Mouse (Mus musculus): ENCODE measurements around the gene Iltifb. TPM values are rescaled to one million over a fixed set of nuclear protein-coding genes. Genes with fewer than 3 reads are reported as not detected.
"Not testable (repeated sequence)": the region's sequence is repeated elsewhere in the genome, so short reads cannot be mapped to it uniquely, and the experiment has no call there.

The Iltifb gene
- total and polyA plus RNA-seq, 3 experiments = not detected

DNA sequence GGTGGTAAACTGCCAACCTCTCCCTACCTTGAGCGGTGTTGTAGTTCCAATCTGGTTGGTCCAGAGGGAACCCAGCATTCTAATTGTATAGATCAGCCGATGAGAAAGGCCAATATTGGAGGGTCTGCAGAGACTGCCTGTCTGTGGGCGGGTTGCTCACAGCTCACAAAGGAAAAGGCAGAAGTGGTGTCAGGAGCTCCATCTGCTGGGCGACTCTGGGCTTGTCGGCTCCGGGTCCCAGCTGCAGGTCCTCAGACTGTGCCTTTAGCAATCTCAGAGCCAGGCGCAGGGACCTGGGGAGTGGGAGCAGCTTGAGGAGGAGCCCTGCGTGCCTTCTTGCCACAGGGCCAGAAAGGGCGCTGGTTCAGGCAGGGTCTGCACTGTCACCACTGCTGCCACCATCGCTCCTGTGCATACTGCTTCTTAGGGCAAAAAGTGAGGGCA lies 44.0 kb downstream of the Iltifb start:
- in situ Hi-C loops (cut with MboI; ENCODE audit: low pct_ligation_motif_present, low pct_unique_long_range_greater_than_20kb, low sequenced_read_pairs) = no loop called here
- Histone ChIP-seq H3K9me3 (replicated peaks; ENCODE audit: low read length) (no peaks in the 10 kb centered on the region), H3K4me2 (ENCODE audit: insufficient read depth, low read depth, poor library complexity, severe bottlenecking) (no peak overlapping the region), H3K27me3 (replicated peaks) (no peaks in the 10 kb centered on the region), H3K79me2 (replicated peaks; ENCODE audit: control insufficient read depth, extremely low read depth, insufficient read depth, poor library complexity, severe bottlenecking) (no peaks in the 10 kb centered on the region), H3K4me3 (replicated peaks in 1 of 3; ENCODE audit: low read depth in 2 of 3, low read length in 2 of 3, poor library complexity in 1 of 3) (no peak overlapping the region), H3K4me1 (ENCODE audit: control insufficient read depth in 1 of 2, insufficient read depth in 2 of 2) (no peaks in the 10 kb centered on the region), H3K27ac (ENCODE audit: insufficient read depth, low read depth) (no peak overlapping the region), H3K9ac (ENCODE audit: insufficient read depth, low read depth) (no peak overlapping the region), H3K36me3 (replicated peaks in 1 of 2; ENCODE audit: control insufficient read depth in 1 of 2, insufficient read depth in 1 of 2, low read length in 1 of 2) (no peaks in the 10 kb centered on the region)
- DNase-seq (ENCODE audit: extremely low read depth) = peak; percentile 27
- dilution Hi-C loops (cut with MboI; ENCODE audit: extremely low pct_ligation_motif_present, extremely low pct_unique_long_range_greater_than_20kb, low sequenced_read_pairs) = no loop called here
- peak; percentile 46 for TF ChIP-seq RAD21 (IDR thresholded peaks at IDR 0.05; ENCODE audit: low read depth, low read length)
- peak; percentile 69 for TF ChIP-seq SMC3 (IDR thresholded peaks at IDR 0.05; ENCODE audit: low read depth, low read length)
- no peak for TF ChIP-seq USF2 (conservative IDR thresholded peaks at IDR 0.05; ENCODE audit: low read depth, low read length)
- TF ChIP-seq CTCF (conservative IDR thresholded peaks at IDR 0.05 in 1 of 2, IDR thresholded peaks at IDR 0.05 in 1 of 2; ENCODE audit: low read depth in 2 of 2, low read length in 2 of 2) = peak in 1 of 2 experiments; percentile 66; a peak in 2 of 4 replicates

DNA sequence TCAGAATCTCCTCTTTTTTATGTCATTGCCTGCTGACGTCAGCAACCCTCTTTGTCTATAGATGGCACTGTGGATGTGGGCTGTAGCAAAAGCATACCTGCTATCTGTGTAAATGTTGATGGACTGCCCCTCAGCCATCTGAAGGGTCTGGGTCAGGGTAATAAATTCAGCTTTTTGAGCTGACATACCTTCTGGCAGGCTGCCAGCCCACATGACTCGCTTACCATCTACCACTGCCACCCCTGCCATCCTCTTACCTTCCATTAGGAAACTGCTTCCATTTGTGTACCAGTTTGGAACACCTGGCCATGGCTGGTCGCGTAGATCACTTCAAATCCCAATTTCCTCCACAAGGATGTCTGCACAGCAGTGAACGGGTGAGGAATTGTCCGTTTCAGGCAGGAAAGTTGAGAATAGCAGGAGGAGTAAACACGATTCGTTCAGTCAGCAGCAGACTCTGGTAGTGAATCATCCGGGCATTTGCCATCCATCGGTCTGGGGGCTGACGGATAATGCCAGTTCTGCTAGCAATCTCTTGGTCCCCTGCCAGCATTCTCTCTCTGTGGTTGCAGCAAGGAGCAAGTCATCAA lies 45.7 kb downstream of the Iltifb start:
- DNase-seq (ENCODE audit: extremely low read depth); H3K79me2 ChIP-seq (replicated peaks; ENCODE audit: control insufficient read depth, extremely low read depth, insufficient read depth, poor library complexity, severe bottlenecking); H3K4me3 ChIP-seq (replicated peaks in 1 of 3; ENCODE audit: low read depth in 2 of 3, low read length in 2 of 3, poor library complexity in 1 of 3); H3K4me1 ChIP-seq (ENCODE audit: control insufficient read depth in 1 of 2, insufficient read depth in 2 of 2); dilution Hi-C loops (cut with MboI; ENCODE audit: extremely low pct_ligation_motif_present, extremely low pct_unique_long_range_greater_than_20kb, low sequenced_read_pairs); H3K9me3 ChIP-seq (replicated peaks; ENCODE audit: low read length); H3K27me3 ChIP-seq (replicated peaks); H3K36me3 ChIP-seq (replicated peaks in 1 of 2; ENCODE audit: control insufficient read depth in 1 of 2, insufficient read depth in 1 of 2, low read length in 1 of 2); H3K27ac ChIP-seq (ENCODE audit: insufficient read depth, low read depth); H3K4me2 ChIP-seq (ENCODE audit: insufficient read depth, low read depth, poor library complexity, severe bottlenecking); in situ Hi-C loops (cut with MboI; ENCODE audit: low pct_ligation_motif_present, low pct_unique_long_range_greater_than_20kb, low sequenced_read_pairs); H3K9ac ChIP-seq (ENCODE audit: insufficient read depth, low read depth): not testable (repeated sequence)

DNA sequence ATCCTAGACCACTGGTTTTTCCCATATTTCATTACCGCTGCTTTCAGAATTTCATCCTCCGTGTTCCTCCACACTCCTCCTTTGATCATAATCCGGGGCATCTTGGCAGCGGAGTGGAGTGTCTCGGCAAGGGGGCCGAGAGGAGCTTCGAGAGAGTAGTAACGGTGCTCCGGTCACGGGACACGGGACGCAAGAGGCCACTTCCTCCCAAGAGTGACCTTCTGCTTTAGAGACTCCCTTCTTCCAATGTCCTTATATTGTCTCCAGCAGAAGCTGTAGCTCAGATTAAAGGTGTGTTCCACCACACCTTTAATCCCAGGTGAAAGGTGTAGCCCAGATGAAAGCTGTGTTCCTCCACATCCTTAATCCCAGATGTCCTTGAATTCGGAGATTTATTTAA lies 54.2 kb downstream of the Iltifb start, which contains the start of gene Gm32717:
Gm32717 (minus strand) TSS at position 101 of the 400 bp plus-strand sequence.
- in situ Hi-C loops (cut with MboI; ENCODE audit: low pct_ligation_motif_present, low pct_unique_long_range_greater_than_20kb, low sequenced_read_pairs); H3K4me1 ChIP-seq (ENCODE audit: control insufficient read depth in 1 of 2, insufficient read depth in 2 of 2); H3K79me2 ChIP-seq (replicated peaks; ENCODE audit: control insufficient read depth, extremely low read depth, insufficient read depth, poor library complexity, severe bottlenecking); dilution Hi-C loops (cut with MboI; ENCODE audit: extremely low pct_ligation_motif_present, extremely low pct_unique_long_range_greater_than_20kb, low sequenced_read_pairs); DNase-seq (ENCODE audit: extremely low read depth); H3K4me3 ChIP-seq (replicated peaks in 1 of 3; ENCODE audit: low read depth in 2 of 3, low read length in 2 of 3, poor library complexity in 1 of 3); H3K9me3 ChIP-seq (replicated peaks; ENCODE audit: low read length); H3K4me2 ChIP-seq (ENCODE audit: insufficient read depth, low read depth, poor library complexity, severe bottlenecking); H3K27ac ChIP-seq (ENCODE audit: insufficient read depth, low read depth); H3K27me3 ChIP-seq (replicated peaks); H3K36me3 ChIP-seq (replicated peaks in 1 of 2; ENCODE audit: control insufficient read depth in 1 of 2, insufficient read depth in 1 of 2, low read length in 1 of 2); H3K9ac ChIP-seq (ENCODE audit: insufficient read depth, low read depth): not testable (repeated sequence)

Other genes with a start within 250 kb of the Iltifb start
- 6.8 and 7.7 TPM in 2 replicates for gene Mdm1, start 153.2 kb downstream of the Iltifb start, total RNA-seq (2012; rRNA removed)
- 10.4 and 12.6 TPM in 2 replicates for gene Mdm1, start 153.2 kb downstream of the Iltifb start, total RNA-seq (2014; rRNA removed)
- 9.7 and 10.8 TPM in 2 replicates for gene Mdm1, start 153.2 kb downstream of the Iltifb start, polyA plus RNA-seq (2012; ENCODE audit: insufficient read length, low read depth)
- gene Il22, start 90.1 kb downstream of the Iltifb start, total RNA-seq (2012; rRNA removed) = not detected in 2 replicates
- not detected in 2 replicates for gene Il22, start 90.1 kb downstream of the Iltifb start, total RNA-seq (2014; rRNA removed)
- not detected in 2 replicates for gene Il22, start 90.1 kb downstream of the Iltifb start, polyA plus RNA-seq (2012; ENCODE audit: insufficient read length, low read depth)
- 0.04 TPM in 1 of 2 replicates, not detected in the other for gene Gm32717, start 54.3 kb downstream of the Iltifb start, total RNA-seq (2012; rRNA removed)
- gene Gm32717, start 54.3 kb downstream of the Iltifb start, total RNA-seq (2014; rRNA removed) = 0.21 and 0.22 TPM in 2 replicates
- gene Gm32717, start 54.3 kb downstream of the Iltifb start, polyA plus RNA-seq (2012; ENCODE audit: insufficient read length, low read depth) = not detected in 2 replicates
- gene Gm32802, start 36.4 kb downstream of the Iltifb start, total RNA-seq (2012; rRNA removed) = 0.04 TPM in 1 of 2 replicates, not detected in the other
- 0.21 and 0.22 TPM in 2 replicates for gene Gm32802, start 36.4 kb downstream of the Iltifb start, total RNA-seq (2014; rRNA removed)
- gene Gm32802, start 36.4 kb downstream of the Iltifb start, polyA plus RNA-seq (2012; ENCODE audit: insufficient read length, low read depth) = not detected in 2 replicates
- not detected in 2 replicates for gene Gm9040, start 31.9 kb upstream of the Iltifb start, total RNA-seq (2012; rRNA removed)
- not detected in 2 replicates for gene Gm9040, start 31.9 kb upstream of the Iltifb start, total RNA-seq (2014; rRNA removed)
- gene Gm9040, start 31.9 kb upstream of the Iltifb start, polyA plus RNA-seq (2012; ENCODE audit: insufficient read length, low read depth) = not detected in 2 replicates
- gene Gm9044, start 37.4 kb upstream of the Iltifb start, total RNA-seq (2012; rRNA removed) = not detected in 2 replicates
- not detected in 2 replicates for gene Gm9044, start 37.4 kb upstream of the Iltifb start, total RNA-seq (2014; rRNA removed)
- not detected in 2 replicates for gene Gm9044, start 37.4 kb upstream of the Iltifb start, polyA plus RNA-seq (2012; ENCODE audit: insufficient read length, low read depth)
- gene Gm9045, start 42.8 kb upstream of the Iltifb start, total RNA-seq (2012; rRNA removed) = 0.08 and 0.13 TPM in 2 replicates
- gene Gm9045, start 42.8 kb upstream of the Iltifb start, total RNA-seq (2014; rRNA removed) = 0.27 and 0.34 TPM in 2 replicates
- not detected in 2 replicates for gene Gm9045, start 42.8 kb upstream of the Iltifb start, polyA plus RNA-seq (2012; ENCODE audit: insufficient read length, low read depth)
- not detected in 2 replicates for gene Gm9046, start 48.2 kb upstream of the Iltifb start, total RNA-seq (2012; rRNA removed)
- not detected in 2 replicates for gene Gm9046, start 48.2 kb upstream of the Iltifb start, total RNA-seq (2014; rRNA removed)
- gene Gm9046, start 48.2 kb upstream of the Iltifb start, polyA plus RNA-seq (2012; ENCODE audit: insufficient read length, low read depth) = not detected in 2 replicates
- gene Gm9048, start 53.6 kb upstream of the Iltifb start, total RNA-seq (2012; rRNA removed) = not detected in 2 replicates
- not detected in 2 replicates for gene Gm9048, start 53.6 kb upstream of the Iltifb start, total RNA-seq (2014; rRNA removed)
- not detected in 2 replicates for gene Gm9048, start 53.6 kb upstream of the Iltifb start, polyA plus RNA-seq (2012; ENCODE audit: insufficient read length, low read depth)
- 0.08 and 0.13 TPM in 2 replicates for gene Gm9049, start 59.1 kb upstream of the Iltifb start, total RNA-seq (2012; rRNA removed)
- 0.27 and 0.34 TPM in 2 replicates for gene Gm9049, start 59.1 kb upstream of the Iltifb start, total RNA-seq (2014; rRNA removed)
- not detected in 2 replicates for gene Gm9049, start 59.1 kb upstream of the Iltifb start, polyA plus RNA-seq (2012; ENCODE audit: insufficient read length, low read depth)
- not detected in 2 replicates for gene Ifng, start 146.0 kb upstream of the Iltifb start, total RNA-seq (2012; rRNA removed)
- 0.27 TPM in 1 of 2 replicates, not detected in the other for gene Ifng, start 146.0 kb upstream of the Iltifb start, total RNA-seq (2014; rRNA removed)
- not detected in 2 replicates for gene Ifng, start 146.0 kb upstream of the Iltifb start, polyA plus RNA-seq (2012; ENCODE audit: insufficient read length, low read depth)